Mouse (Mus musculus) c-Kit-positive CD71-positive TER-119-positive erythroid progenitor cells, embryonic 14.5 days (primary cell): ENCODE data around the gene Morc2a.
"Not testable (repeated sequence)": the region's sequence is repeated elsewhere in the genome, so short reads cannot be mapped to it uniquely, and the experiment has no call there.

Source experiments
- DNase-seq: peaks from one replicate; pipeline ENCODE4 v3.0.0-alpha.2; 2013; ENCODE audit warnings: low spot score

The Morc2a gene

DNA sequence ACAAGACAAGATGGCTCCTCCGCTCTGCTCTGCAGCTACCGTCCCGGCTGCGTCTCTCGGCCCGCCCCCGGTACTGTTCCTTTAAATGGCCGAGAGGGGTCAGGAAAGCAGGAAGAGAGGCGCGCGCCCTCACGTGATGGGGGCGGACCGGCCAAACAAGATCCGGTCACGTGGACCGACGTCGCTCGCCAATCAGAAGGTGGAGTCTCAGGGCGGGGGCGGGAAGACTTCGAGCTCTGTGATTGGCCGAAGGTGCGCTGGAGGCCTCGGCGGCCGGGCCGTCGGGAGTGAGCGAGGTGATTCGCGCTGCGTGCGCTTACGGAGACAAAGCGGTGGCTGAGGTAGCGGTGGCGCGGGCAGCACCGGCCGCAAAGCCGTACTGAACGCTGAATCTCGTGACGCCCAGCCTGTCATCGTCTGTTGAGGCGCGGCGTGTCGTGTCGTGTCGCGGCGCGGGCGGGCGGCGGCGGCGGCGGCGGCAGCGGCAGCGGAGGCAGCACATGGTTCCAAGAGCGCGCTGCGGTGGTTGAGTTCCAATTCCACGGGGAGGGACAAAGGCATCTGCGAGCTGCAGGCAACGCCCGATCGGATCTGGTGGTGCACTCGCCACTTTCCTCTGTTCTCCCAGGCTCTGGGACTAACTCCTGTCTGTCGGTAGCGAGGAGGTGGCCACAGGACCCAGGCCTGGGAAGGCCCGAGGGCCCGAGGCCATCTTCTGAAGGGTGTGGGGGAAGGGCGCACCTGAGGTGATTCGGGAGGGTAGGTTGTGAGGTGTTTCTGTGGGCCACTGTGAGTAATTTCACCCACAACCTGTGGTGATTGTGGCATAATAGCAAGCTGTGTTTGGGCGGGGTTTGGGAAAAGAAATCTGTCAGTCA lies at the start of gene Morc2a:
Gene Morc2a, plus strand, starts transcription at position 228 of the 878 bp plus-strand sequence.
- DNase-seq, result peak; percentile 97

DNA sequence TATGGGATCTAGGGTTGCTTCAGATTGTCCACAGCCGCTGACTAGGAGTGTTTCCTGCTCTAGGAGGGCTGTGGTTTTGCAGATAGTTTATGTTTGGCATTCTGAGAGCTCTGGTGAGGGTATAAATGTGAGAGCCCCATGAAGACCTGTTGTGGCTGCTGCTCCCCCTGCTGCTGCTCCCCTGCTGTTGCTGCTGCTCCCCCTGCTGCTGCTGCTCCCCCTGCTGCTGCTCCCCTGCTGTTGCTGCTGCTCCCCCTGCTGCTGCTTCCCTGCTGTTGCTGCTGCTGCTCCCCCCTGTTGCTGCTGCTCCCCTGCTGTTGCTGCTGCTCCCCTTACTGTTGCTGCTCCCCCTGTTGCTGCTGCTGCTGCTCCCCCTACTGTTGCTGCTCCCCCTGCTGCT lies 47.0 kb upstream of the Morc2a start:
- DNase-seq, result not testable (repeated sequence)

GRCm38 (mm10) chr11:3602687-3603086 lies 46.3 kb upstream of the Morc2a start:
- DNase-seq, result not testable (repeated sequence)

DNA sequence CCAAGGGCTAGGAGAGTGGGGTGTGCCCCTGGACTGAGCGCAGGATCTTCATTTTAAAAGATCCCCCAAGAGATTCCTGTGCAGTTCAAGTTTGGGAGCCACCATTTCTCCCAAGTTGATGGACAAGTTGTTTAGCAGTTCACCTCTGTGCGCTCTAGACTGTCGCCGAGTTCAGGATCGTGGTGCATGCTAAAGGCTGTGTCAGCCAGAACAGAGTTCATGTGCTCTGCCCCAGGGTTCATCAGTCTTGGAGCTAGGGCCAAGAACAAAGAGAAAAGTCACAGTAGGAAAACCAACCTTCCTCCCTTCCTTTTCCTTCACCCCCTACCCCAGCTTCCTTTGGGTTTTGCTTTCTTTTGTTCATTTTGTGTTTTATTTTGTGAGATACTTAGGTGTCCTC lies 42.5 kb upstream of the Morc2a start:
- no peak for DNase-seq

GRCm38 (mm10) chr11:3615576-3615975 lies 33.4 kb upstream of the Morc2a start:
- no peak for DNase-seq

- no peak for DNase-seq
Observed at GRCm38 (mm10) chr11:3622826-3623225, 26.2 kb upstream of the Morc2a start.

- DNase-seq, result no peak
Observed at GRCm38 (mm10) chr11:3624391-3625027, 24.5 kb upstream of the Morc2a start.

GRCm38 (mm10) chr11:3628999-3629491 lies 19.9 kb upstream of the Morc2a start:
- DNase-seq, result no peak

GRCm38 (mm10) chr11:3633269-3633668 lies 15.7 kb upstream of the Morc2a start:
- DNase-seq, result not testable (repeated sequence)

DNA sequence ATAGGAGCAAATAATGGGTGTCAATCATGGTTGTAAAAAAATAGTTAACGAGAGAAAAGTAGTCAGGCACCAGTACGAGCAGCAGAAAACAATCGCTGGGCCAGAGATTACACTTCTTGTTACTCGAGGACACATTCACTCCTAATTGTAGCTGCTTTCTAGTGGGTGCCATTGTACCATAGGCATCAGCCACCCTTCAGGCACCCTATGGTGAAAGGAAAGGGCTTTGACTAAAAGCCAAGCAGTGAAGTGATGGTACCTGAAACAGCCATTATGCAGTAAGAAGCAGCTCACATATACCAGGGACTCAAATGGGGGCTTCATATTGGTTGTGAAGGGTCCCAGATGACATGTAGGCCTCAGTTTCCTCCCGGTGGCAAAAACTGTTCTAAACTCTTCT lies 1.3 kb upstream of the Morc2a start:
- peak; percentile 9 for DNase-seq

- peak; percentile 19 for DNase-seq
Observed at GRCm38 (mm10) chr11:3648305-3648963, 557 bp upstream of the Morc2a start.

- DNase-seq, result no peak
Observed at GRCm38 (mm10) chr11:3650141-3650540, 1.1 kb downstream of the Morc2a start.

DNA sequence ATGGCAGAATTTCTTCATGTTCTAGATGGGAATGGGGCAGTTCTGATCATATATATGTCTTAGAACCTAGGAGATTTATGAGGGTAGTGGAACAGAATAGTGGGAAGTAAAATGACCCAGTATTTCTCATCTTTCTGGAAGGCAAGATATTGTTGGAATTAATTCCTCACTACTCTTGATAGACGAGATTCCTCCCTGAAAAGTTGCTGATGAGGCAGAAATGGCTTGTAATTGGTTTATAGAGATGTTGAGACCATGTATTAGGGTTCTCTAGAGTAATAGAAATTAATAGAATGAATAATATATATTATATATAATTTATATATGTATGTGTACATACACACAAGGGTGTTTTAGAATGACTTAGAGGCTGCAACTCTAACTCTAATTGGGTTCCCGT lies 13.0 kb downstream of the Morc2a start:
- no peak for DNase-seq

GRCm38 (mm10) chr11:3667506-3667905 lies 18.5 kb downstream of the Morc2a start:
- no peak for DNase-seq

GRCm38 (mm10) chr11:3668768-3669167 lies 19.8 kb downstream of the Morc2a start:
- DNase-seq, result no peak

- no peak for DNase-seq
Observed at GRCm38 (mm10) chr11:3669849-3670248, 20.9 kb downstream of the Morc2a start.

DNA sequence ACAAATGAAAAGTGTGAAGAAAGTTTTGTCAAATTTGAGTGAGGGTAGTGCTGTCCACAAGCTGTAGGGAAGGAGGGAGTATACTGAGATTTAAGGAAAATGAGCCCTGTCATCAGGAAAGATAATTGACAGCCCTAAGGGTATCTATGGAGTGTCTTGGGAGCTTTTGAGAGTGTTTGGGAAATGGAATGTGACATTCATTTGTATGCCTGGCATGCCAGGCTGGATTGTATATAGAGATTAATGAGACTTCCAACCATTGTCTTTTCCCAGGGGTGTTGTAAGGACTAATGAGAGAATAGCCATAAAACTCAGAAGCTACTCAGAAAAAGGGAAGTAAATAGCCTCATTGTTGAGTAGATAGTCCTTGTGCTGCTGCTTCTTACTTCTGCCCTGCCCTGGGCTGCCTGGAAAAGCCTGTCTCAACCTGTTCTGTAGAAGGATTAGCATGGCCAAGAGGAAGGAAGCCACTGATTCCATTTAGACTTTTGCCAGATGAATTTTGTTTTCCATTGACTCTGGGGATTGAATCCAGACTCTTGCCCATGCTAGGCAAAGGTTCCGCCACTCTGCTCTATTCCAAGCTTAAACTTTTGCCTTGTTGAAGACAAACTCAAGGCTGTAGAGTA lies 22.1 kb downstream of the Morc2a start:
- DNase-seq, result no peak

GRCm38 (mm10) chr11:3674545-3674944 lies 25.6 kb downstream of the Morc2a start:
- DNase-seq, result no peak

GRCm38 (mm10) chr11:3676423-3676822 lies 27.4 kb downstream of the Morc2a start:
- DNase-seq, result no peak

- no peak for DNase-seq
Observed at GRCm38 (mm10) chr11:3677204-3677603, 28.2 kb downstream of the Morc2a start.

GRCm38 (mm10) chr11:3679771-3680170 lies 30.8 kb downstream of the Morc2a start:
- no peak for DNase-seq

- DNase-seq, result no peak
Observed at GRCm38 (mm10) chr11:3683696-3684095, 34.7 kb downstream of the Morc2a start.
